Mouse (Mus musculus) limb, embryonic 10.5 days (tissue): ENCODE data around the gene Bmper. TPM values are rescaled to one million over a fixed set of nuclear protein-coding genes. Genes with fewer than 3 reads are reported as not detected.

Source experiments
- DNase-seq: peaks from one replicate; pipeline ENCODE4 v3.0.0-alpha.2; 2017; ENCODE audit warnings: low spot score
- H3K27ac ChIP-seq: fragments of 300-500 bp; sonication (generic); 2 replicates; pipeline ENCODE4 v1.5.1; 2016; ENCODE audit warnings: mild to moderate bottlenecking
- H3K27me3 ChIP-seq: fragments of 300-500 bp; sonication (generic); 2 replicates; pipeline ENCODE4 v1.6.1; 2016; ENCODE audit warnings: low read depth, mild to moderate bottlenecking; ENCODE audit not compliant: poor library complexity, severe bottlenecking
- H3K36me3 ChIP-seq: fragments of 300-500 bp; sonication (generic); 2 replicates; pipeline ENCODE4 v1.6.1; 2016; ENCODE audit warnings: mild to moderate bottlenecking, moderate library complexity
- H3K4me1 ChIP-seq: fragments of 300-500 bp; sonication (generic); 2 replicates; pipeline ENCODE4 v1.6.1; 2016
- H3K4me3 ChIP-seq: fragments of 300-500 bp; sonication (generic); 2 replicates; pipeline ENCODE4 v1.5.1; 2016; ENCODE audit warnings: mild to moderate bottlenecking, moderate library complexity
- H3K9me3 ChIP-seq: fragments of 300-500 bp; sonication (generic); replicated peaks from 2 replicates; pipeline ENCODE4 v1.6.1; 2016; ENCODE audit warnings: mild to moderate bottlenecking
- WGBS: fragments of 180-500 bp; shearing (Covaris S2); methylation state at CpG from one replicate; pipeline ENCODE4 v1.1.7; 2016; 5-methylcytosine and 5-hydroxymethylcytosine counted together
- polyA plus RNA-seq: library from polyadenylated mRNA; unstranded; fragments of >200 nt; fragmentation: Nextera tagmentation; extraction: Ambion mirVana; gene quantifications from 2 replicates; pipeline ENCODE4 v1.2.1, GENCODE M21; 2016

Bmper gene
- polyA plus RNA-seq, 1 experiment from 2014 or later = 2.7 TPM

GRCm38 (mm10) chr9:23327830-23328229 is 105.0 kb downstream of the Bmper start:
- H3K36me3 ChIP-seq = no peaks in the 10 kb centered on the region
- no peaks in the 10 kb centered on the region for H3K27me3 ChIP-seq
- no peaks in the 10 kb centered on the region for H3K4me1 ChIP-seq
- no peaks in the 10 kb centered on the region for H3K9me3 ChIP-seq
- no peak overlapping the region for H3K27ac ChIP-seq
- no peak overlapping the region for H3K4me3 ChIP-seq
- no peak for DNase-seq
- 86% methylated on average over 3 of the region's 3 CpGs for WGBS

- Histone ChIP-seq H3K4me3 (no peak overlapping the region), H3K27ac (no peak overlapping the region), H3K27me3 (no peaks in the 10 kb centered on the region), H3K36me3 (no peaks in the 10 kb centered on the region), H3K9me3 (no peaks in the 10 kb centered on the region), H3K4me1 (no peaks in the 10 kb centered on the region)
- 83% methylated on average over 3 of the region's 3 CpGs for WGBS
- DNase-seq = no peak
Measured at GRCm38 (mm10) chr9:23333041-23333622, 110.3 kb downstream of the Bmper start.

DNA sequence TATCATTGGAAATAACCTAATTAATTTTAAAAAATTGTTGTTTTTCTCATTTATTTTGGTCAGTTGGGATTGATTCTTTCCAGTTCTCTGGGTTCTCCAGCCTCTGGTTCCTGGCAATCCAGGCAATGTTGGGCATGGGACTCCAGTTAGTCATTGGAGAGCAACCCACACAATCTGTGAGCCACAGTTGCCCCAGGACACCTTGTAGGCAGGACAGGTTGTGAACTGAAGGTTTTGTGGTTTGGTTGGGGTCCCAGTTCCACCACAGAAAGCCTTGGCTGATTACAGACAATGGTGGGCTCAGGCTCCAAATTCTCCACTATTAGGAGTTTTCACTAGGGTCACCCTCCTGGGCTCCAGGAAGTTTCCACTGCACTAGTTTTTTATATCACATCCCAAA is 117.7 kb downstream of the Bmper start:
- no peaks in the 10 kb centered on the region for H3K27me3 ChIP-seq
- no peak overlapping the region for H3K4me3 ChIP-seq
- H3K36me3 ChIP-seq = no peaks in the 10 kb centered on the region
- H3K9me3 ChIP-seq = no peaks in the 10 kb centered on the region
- no peak overlapping the region for H3K27ac ChIP-seq
- H3K4me1 ChIP-seq = no peaks in the 10 kb centered on the region
- no peak for DNase-seq

DNA sequence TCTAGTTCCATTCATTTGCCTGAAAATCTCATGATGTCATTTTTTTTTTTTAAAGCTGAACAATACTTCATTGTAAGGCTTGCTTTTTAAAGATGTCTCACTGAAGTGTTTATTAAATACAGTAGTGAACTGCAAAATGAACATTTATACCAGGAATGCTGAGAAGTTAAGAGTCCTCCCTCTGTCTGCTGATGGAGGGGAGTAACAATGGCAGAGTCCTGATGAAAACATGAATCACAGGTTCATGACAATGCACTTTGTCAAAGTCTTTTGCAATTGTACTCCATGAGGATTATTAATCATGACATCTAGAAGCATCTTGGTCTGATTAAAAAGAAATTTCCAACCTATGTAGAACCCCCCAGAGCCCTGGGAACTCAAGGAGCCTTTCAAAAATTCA is 118.4 kb downstream of the Bmper start:
- Histone ChIP-seq H3K4me1 (no peaks in the 10 kb centered on the region), H3K27me3 (no peaks in the 10 kb centered on the region), H3K27ac (no peak overlapping the region), H3K4me3 (no peak overlapping the region), H3K9me3 (no peaks in the 10 kb centered on the region), H3K36me3 (no peaks in the 10 kb centered on the region)
- no peak for DNase-seq

DNA sequence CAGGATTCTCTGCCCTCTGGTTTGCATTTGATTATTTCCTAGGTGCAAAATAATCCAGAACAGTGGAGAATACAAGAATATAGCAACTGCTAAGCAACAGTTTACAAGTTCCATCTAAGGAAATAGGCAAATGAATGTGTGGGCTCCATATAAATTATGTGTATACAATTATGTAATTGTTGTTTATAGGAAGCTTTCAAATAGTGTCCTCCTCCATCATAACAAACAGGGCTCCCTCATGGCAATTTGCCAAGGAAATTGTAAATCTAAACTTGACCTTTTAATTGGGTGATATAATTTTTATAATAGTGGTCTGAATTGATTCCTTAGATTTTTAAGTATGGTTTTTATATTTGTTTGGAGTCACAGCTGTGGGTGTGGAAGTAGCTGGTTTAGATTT is 121.5 kb downstream of the Bmper start:
- H3K36me3 ChIP-seq = no peaks in the 10 kb centered on the region
- DNase-seq = no peak
- H3K27me3 ChIP-seq = no peaks in the 10 kb centered on the region
- no peak overlapping the region for H3K27ac ChIP-seq
- H3K4me1 ChIP-seq = no peaks in the 10 kb centered on the region
- H3K9me3 ChIP-seq = no peaks in the 10 kb centered on the region
- no peak overlapping the region for H3K4me3 ChIP-seq

DNA sequence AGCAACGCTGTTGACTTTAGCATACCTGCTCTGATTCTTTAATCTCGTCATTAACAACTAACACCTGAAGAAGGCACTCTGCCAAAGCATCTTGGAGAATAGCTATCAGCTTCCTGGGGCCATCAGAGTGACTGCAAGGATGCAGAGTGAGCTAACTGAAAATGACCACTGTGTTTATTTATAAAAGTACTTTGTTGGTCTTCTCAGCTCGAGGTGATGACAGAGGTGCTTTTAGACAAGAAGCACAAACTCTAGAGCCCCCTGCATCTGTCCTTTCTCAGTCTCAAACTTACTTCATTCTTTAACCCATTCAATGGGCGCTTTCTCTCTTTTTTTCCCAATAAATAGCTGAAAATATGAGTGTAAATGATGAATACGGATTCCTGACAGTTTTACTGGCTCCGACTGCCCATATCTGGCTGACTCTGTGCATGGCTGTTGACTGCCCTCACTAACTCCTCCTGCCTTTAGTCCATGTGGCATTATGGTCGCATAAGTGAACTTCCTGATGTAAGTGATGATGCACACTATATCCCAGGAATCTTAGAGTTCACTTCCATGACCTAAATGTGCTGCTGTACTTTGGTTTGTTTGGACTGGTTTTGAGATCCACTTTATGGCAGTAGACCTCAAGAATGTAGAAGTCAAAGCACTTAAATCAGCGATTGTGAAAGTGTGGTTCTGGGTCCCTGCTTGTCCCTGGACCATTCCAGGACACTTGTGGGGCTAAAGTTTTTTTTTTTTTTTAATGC is 122.4 kb downstream of the Bmper start:
- Histone ChIP-seq H3K4me3 (no peak overlapping the region), H3K27me3 (no peaks in the 10 kb centered on the region), H3K27ac (no peak overlapping the region), H3K4me1 (no peaks in the 10 kb centered on the region), H3K36me3 (no peaks in the 10 kb centered on the region), H3K9me3 (no peaks in the 10 kb centered on the region)
- WGBS = 70% methylated on average over 8 of the region's 8 CpGs
- no peak for DNase-seq

DNA sequence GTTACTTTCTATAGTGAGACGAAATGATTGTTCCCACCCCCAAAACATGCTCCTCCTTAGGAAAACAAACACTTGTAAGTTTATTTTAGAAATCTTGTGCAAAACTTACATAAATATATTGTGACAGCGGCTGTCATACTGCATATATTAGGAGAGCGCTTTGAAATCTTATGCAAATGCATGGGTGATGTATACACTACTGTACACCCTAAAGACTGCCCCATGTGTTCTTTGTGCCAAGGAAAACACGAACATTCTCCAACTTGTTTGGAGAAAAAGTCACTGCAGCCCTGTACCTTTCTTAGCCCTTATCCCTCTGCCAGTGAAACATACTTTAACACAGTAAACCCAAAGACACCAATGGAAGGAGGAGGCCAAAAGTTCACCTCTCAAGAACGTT is 126.7 kb downstream of the Bmper start:
- 91% methylated on average over 5 of the region's 5 CpGs for WGBS
- H3K27me3 ChIP-seq = no peaks in the 10 kb centered on the region
- no peak for DNase-seq
- H3K4me3 ChIP-seq = no peak overlapping the region
- H3K36me3 ChIP-seq = no peaks in the 10 kb centered on the region
- H3K9me3 ChIP-seq = no peaks in the 10 kb centered on the region
- no peak overlapping the region for H3K27ac ChIP-seq
- H3K4me1 ChIP-seq = peaks cover 3% of the 10 kb centered on the region; the same call in 1 of the 2 replicates

GRCm38 (mm10) chr9:23351400-23351799 is 128.5 kb downstream of the Bmper start:
- WGBS = 89% methylated on average over 8 of the region's 8 CpGs

DNA sequence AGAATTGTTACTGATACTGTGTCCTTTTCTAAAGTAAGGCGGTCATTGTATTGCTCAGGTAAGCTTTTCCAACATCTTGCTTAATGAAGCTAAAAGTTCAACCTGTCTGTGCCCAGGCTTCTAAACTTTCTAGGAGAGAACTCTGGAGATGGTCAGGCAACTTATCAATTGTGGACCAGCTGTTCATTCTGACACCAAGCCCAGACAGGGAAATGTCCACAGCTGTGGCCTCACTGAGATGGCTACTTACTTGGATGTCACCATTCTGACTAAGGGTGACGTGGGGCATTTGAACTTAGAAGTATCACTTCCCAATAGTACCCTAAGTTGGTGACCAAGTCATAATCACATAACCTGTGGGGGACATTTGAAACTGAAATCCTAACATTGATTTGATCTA is 129.5 kb downstream of the Bmper start:
- Histone ChIP-seq H3K4me1 (peaks cover 3% of the 10 kb centered on the region; the same call in 1 of the 2 replicates), H3K27me3 (no peaks in the 10 kb centered on the region), H3K27ac (no peak overlapping the region), H3K36me3 (no peaks in the 10 kb centered on the region), H3K9me3 (no peaks in the 10 kb centered on the region), H3K4me3 (no peak overlapping the region)
- DNase-seq = no peak
- WGBS = 96% methylated on average over 2 of the region's 2 CpGs

More at GRCm38 (mm10) chr9:23351400-23351799, 128.5 kb downstream of the Bmper start:
- no peak overlapping the region for H3K27ac ChIP-seq
- no peak overlapping the region for H3K4me3 ChIP-seq
- H3K27me3 ChIP-seq = no peaks in the 10 kb centered on the region
- peaks cover 3% of the 10 kb centered on the region; the same call in 1 of the 2 replicates for H3K4me1 ChIP-seq
- no peak for DNase-seq
- H3K36me3 ChIP-seq = no peaks in the 10 kb centered on the region
- H3K9me3 ChIP-seq = no peaks in the 10 kb centered on the region

DNA sequence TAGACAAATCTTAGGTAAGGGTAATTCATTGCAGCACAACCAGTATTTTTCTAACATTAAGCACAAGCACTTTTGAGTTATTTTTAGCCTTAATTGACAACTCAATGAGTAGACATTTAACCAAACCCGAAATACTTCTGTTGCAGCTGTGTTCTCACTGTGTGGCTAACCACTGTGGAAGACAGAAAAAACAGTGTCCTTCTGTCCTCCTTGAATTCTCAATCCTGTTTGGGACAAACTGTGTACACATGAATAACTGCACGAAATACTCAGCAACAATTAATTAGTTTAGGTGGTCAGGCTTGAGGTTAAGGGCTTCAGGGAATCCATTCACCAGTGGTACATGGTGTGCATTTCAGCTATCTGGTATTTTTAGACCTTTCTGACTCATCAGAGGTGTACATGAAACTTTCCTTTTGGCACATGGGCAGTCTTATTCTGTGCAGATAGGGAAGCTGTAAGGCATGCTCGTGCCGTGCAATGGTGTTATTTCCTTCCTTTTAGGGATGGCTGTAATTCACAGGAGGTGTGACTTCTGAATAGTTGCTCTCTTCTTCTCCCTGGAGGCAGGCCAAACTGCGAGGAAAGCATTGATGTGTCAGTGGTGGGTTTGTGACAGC is 131.4 kb downstream of the Bmper start:
- DNase-seq = no peak
- no peaks in the 10 kb centered on the region for H3K9me3 ChIP-seq
- H3K4me3 ChIP-seq = no peak overlapping the region
- H3K4me1 ChIP-seq = peaks cover 3% of the 10 kb centered on the region; the same call in 1 of the 2 replicates
- no peak overlapping the region for H3K27ac ChIP-seq
- WGBS = 49% methylated on average over 5 of the region's 5 CpGs
- H3K27me3 ChIP-seq = no peaks in the 10 kb centered on the region
- no peaks in the 10 kb centered on the region for H3K36me3 ChIP-seq

DNA sequence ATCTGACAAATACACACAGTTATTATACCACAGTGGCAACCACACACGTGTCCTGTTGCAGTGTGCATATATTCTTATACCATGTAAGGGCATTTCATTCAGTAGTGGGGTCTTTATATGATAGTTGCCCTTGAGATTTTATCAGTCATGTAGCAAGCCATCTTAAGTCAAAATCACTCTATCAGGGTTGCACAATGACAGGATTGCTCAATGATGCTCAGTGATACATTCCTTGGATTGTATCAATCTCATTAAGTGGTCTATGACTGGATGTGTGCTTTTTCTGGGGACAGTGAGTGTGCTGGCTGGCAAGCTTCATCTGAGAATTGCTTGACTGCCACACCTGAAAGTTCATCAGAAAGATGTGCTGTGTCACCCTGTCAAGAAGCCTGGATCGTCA is 135.2 kb downstream of the Bmper start:
- no peak overlapping the region for H3K4me3 ChIP-seq
- DNase-seq = no peak
- H3K27ac ChIP-seq = no peak overlapping the region
- no peaks in the 10 kb centered on the region for H3K36me3 ChIP-seq
- peaks cover 3% of the 10 kb centered on the region; the same call in 1 of the 2 replicates for H3K4me1 ChIP-seq
- 95% methylated on average over 2 of the region's 2 CpGs for WGBS
- no peaks in the 10 kb centered on the region for H3K27me3 ChIP-seq
- no peaks in the 10 kb centered on the region; the same call in 1 of the 2 replicates for H3K9me3 ChIP-seq

- H3K4me3 ChIP-seq = no peak overlapping the region
- no peaks in the 10 kb centered on the region for H3K36me3 ChIP-seq
- 67% methylated on average over 2 of the region's 2 CpGs for WGBS
- peak; percentile 35 for DNase-seq
- no peak overlapping the region for H3K27ac ChIP-seq
- H3K27me3 ChIP-seq = no peaks in the 10 kb centered on the region
- no peaks in the 10 kb centered on the region; the same call in 1 of the 2 replicates for H3K4me1 ChIP-seq
- no peaks in the 10 kb centered on the region; the same call in 1 of the 2 replicates for H3K9me3 ChIP-seq
Measured at GRCm38 (mm10) chr9:23363139-23363538, 140.3 kb downstream of the Bmper start.

DNA sequence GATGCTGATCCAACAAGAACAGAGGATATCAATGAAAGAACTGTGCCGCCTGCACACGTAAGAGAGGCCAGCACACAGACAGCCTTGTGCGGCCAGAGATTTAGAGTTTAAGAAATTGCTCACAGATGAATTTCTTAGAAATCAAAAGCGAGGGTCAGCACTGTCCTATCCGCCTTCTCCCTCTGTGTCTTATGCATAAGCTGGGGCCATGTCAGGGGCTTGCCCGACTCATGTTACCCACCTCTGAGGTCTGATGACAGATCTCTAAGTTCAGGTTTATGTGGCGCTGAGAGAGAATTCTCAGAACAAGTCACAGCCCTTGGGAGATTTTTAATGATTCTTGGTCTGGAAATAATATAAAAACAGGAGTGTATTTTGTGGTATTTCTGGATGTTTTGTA is 140.7 kb downstream of the Bmper start:
- Histone ChIP-seq H3K9me3 (no peaks in the 10 kb centered on the region; the same call in 1 of the 2 replicates), H3K4me1 (no peaks in the 10 kb centered on the region; the same call in 1 of the 2 replicates), H3K4me3 (no peak overlapping the region), H3K27ac (no peak overlapping the region), H3K36me3 (no peaks in the 10 kb centered on the region), H3K27me3 (no peaks in the 10 kb centered on the region)
- no peak for DNase-seq
- 79% methylated on average over 7 of the region's 7 CpGs for WGBS
